Mouse (Mus musculus): ENCODE data around the gene Oxnad1.
"Not testable (repeated sequence)": the region's sequence is repeated elsewhere in the genome, so short reads cannot be mapped to it uniquely, and the experiment has no call there.

Gene Oxnad1

GRCm38 (mm10) chr14:32084761-32085485 is at the start of gene Oxnad1:
Oxnad1 (plus strand) TSS chr14:32085374.
- DNase-seq, result peak; percentile 89 to 95

GRCm38 (mm10) chr14:32036482-32036881 is 48.7 kb upstream of the Oxnad1 start:
- no peak for DNase-seq

GRCm38 (mm10) chr14:32037661-32038252 is 47.4 kb upstream of the Oxnad1 start:
- DNase-seq, result no peak

GRCm38 (mm10) chr14:32042108-32042507 is 43.1 kb upstream of the Oxnad1 start:
- DNase-seq, result no peak

GRCm38 (mm10) chr14:32046357-32046756 is 38.8 kb upstream of the Oxnad1 start:
- DNase-seq, result no peak

GRCm38 (mm10) chr14:32050171-32050570 is 35.0 kb upstream of the Oxnad1 start:
- DNase-seq, result no peak

- DNase-seq, result peak in 1 of 2 experiments; percentile 11
Measured at GRCm38 (mm10) chr14:32053895-32054294, 31.3 kb upstream of the Oxnad1 start.

GRCm38 (mm10) chr14:32054788-32055187 is 30.4 kb upstream of the Oxnad1 start:
- DNase-seq, result no peak

GRCm38 (mm10) chr14:32055781-32056180 is 29.4 kb upstream of the Oxnad1 start:
- DNase-seq, result no peak

- DNase-seq, result peak in 1 of 2 experiments; percentile 54
Measured at GRCm38 (mm10) chr14:32056675-32057074, 28.5 kb upstream of the Oxnad1 start.

- DNase-seq, result no peak
Measured at GRCm38 (mm10) chr14:32057664-32058063, 27.5 kb upstream of the Oxnad1 start.

GRCm38 (mm10) chr14:32061398-32061797 is 23.8 kb upstream of the Oxnad1 start:
- DNase-seq, result no peak

GRCm38 (mm10) chr14:32072807-32073206 is 12.4 kb upstream of the Oxnad1 start:
- no peak for DNase-seq

GRCm38 (mm10) chr14:32073211-32073685 is 11.9 kb upstream of the Oxnad1 start:
- peak; percentile 21 to 61 for DNase-seq

GRCm38 (mm10) chr14:32073901-32074300 is 11.3 kb upstream of the Oxnad1 start:
- DNase-seq, result peak; percentile 27 to 68

- DNase-seq, result peak; percentile 63 to 82
Measured at GRCm38 (mm10) chr14:32076896-32077575, 8.1 kb upstream of the Oxnad1 start.

GRCm38 (mm10) chr14:32081026-32081425 is 4.1 kb upstream of the Oxnad1 start:
- no peak for DNase-seq

- DNase-seq, result no peak
Measured at GRCm38 (mm10) chr14:32082891-32083290, 2.3 kb upstream of the Oxnad1 start.

GRCm38 (mm10) chr14:32083466-32083865 is 1.7 kb upstream of the Oxnad1 start:
- DNase-seq, result no peak

GRCm38 (mm10) chr14:32085486-32086201 is 470 bp downstream of the Oxnad1 start, which contains the start of gene Dph3:
Dph3 (minus strand) TSS chr14:32085729.
- DNase-seq, result peak; percentile 100

- DNase-seq, result peak in 1 of 2 experiments; percentile 42
Measured at GRCm38 (mm10) chr14:32086226-32086625, 1.1 kb downstream of the Oxnad1 start.

GRCm38 (mm10) chr14:32087584-32088248 is 2.5 kb downstream of the Oxnad1 start:
- not testable (repeated sequence) for DNase-seq
